Mouse (Mus musculus) frontal cortex, postnatal 10 days (tissue): Measurements from ENCODE around the gene Actb.

Experiments
- DNase-seq, 2 experiments: peaks; one replicate each; pipeline ENCODE4 v3.0.0; 2022; ENCODE audit warnings: low spot score in 2 of 2, mixed read lengths in 1 of 2

Gene Actb

GRCm38 (mm10) chr5:142877337-142878280 lies 28.9 kb downstream of the Actb start:
- DNase-seq, result peak; percentile 86 to 89

- no peak for DNase-seq
These were observed 29.7 kb downstream of the Actb start for GRCm38 (mm10) chr5:142876896-142877295.

- no peak for DNase-seq
These were observed 31.0 kb downstream of the Actb start for GRCm38 (mm10) chr5:142875513-142875905.

- no peak for DNase-seq
These were observed 31.6 kb downstream of the Actb start for GRCm38 (mm10) chr5:142874791-142875512.

GRCm38 (mm10) chr5:142873718-142874117 lies 32.8 kb downstream of the Actb start:
- no peak for DNase-seq

- DNase-seq, result no peak
These were observed 34.8 kb downstream of the Actb start for GRCm38 (mm10) chr5:142871765-142872164.

- DNase-seq, result no peak
These were observed 37.1 kb downstream of the Actb start for GRCm38 (mm10) chr5:142869463-142869862.

GRCm38 (mm10) chr5:142857763-142858229 lies 48.8 kb downstream of the Actb start:
- DNase-seq, result peak; percentile 60 to 71

GRCm38 (mm10) chr5:142856408-142856807 lies 50.1 kb downstream of the Actb start:
- no peak for DNase-seq

GRCm38 (mm10) chr5:142854877-142855276 lies 51.7 kb downstream of the Actb start:
- peak; percentile 57 to 59 for DNase-seq

- no peak for DNase-seq
These were observed 53.0 kb downstream of the Actb start for GRCm38 (mm10) chr5:142853585-142853984.
